In the genomic region with DNA sequence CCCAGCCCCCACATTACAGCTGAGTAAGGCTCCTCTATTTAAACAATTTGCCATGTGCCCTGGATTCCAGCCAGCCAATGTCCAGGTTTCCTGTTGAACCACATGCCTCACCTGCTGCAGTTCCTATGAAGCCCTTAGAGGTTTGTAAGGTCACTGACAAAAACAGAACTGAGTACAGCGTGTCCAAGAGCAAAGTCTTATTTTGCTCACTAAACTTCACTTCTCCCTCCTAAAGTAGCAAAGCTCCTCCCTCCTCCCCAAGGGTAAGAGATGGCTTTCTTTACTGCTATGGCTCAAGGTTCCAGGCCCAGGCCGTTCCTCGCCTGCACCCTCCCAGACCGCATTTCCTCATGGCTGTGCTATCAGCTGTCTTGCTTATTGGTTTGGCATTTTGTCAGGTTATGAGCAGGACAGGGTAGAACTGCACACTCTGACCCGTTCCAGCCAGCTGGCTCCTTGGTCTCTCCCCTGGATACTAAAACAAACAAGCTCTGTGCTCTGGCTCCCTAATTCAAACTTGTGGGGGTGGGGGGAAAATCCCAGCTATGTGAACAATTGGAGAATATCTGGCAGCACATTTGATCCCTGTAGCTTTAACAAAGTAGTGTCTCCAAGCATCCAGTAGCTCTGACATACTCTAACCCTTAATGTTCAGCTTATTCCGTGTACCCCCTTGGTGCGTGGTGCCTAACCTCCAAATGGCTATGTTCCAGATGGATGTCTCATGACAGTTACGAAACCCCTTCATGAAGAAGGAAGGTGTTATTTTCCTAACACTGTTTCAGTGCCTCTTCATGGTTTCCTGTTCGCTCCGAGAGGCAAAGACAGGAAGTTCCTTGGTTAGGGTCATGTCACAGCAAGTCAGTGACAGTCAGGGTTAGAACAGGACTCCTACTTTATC, we compare ENCODE assay signal across 8 mouse cellular contexts. TPM values are rescaled to one million over a fixed set of nuclear protein-coding genes. Genes with fewer than 3 reads are reported as not detected.
DNase-seq lines count a peak whose midpoint lies in the region; ATAC-seq and TF ChIP-seq lines count a peak whose summit lies in the region.

No protein-coding gene starts in this region.

- H3K4me1 ChIP-seq in midbrain, embryonic 16.5 days (ENCODE audit: control insufficient read depth, insufficient read depth, low read length), result no peaks in the 10 kb centered on the region
- no peaks in the 10 kb centered on the region for H3K4me1 ChIP-seq in midbrain, embryonic 11.5 days (ENCODE audit: control insufficient read depth, insufficient read depth, low read length)
- peaks cover 6% of the 10 kb centered on the region; the same call in 1 of the 2 replicates for H3K4me1 ChIP-seq in kidney, embryonic 15.5 days
- no peaks in the 10 kb centered on the region for H3K4me1 ChIP-seq in limb, embryonic 14.5 days (ENCODE audit: control insufficient read depth, insufficient read depth, low read length)

- ATAC-seq in midbrain, embryonic 16.5 days, result no peak
- ATAC-seq in midbrain, embryonic 11.5 days (ENCODE audit: low FRiP score), result no peak
- peak; percentile 79 for ATAC-seq in kidney, embryonic 15.5 days (replicated peaks; ENCODE audit: low FRiP score)
- peak; percentile 63 for ATAC-seq in limb, embryonic 14.5 days (ENCODE audit: low FRiP score, low read depth)

- no peaks in the 10 kb centered on the region for H3K27me3 ChIP-seq in midbrain, embryonic 16.5 days (ENCODE audit: control insufficient read depth, insufficient read depth, low read depth, low read length)
- no peaks in the 10 kb centered on the region for H3K27me3 ChIP-seq in midbrain, embryonic 11.5 days (ENCODE audit: control insufficient read depth, insufficient read depth, low read length)
- H3K27me3 ChIP-seq in kidney, embryonic 15.5 days, result no peaks in the 10 kb centered on the region
- H3K27me3 ChIP-seq in limb, embryonic 14.5 days (ENCODE audit: control insufficient read depth, insufficient read depth, low read length), result no peaks in the 10 kb centered on the region

- H3K9ac ChIP-seq in midbrain, embryonic 16.5 days (ENCODE audit: low read depth, low read length), result no peak overlapping the region
- no peak overlapping the region for H3K9ac ChIP-seq in midbrain, embryonic 11.5 days (ENCODE audit: low read length)
- no peak overlapping the region for H3K9ac ChIP-seq in kidney, embryonic 15.5 days
- no peak overlapping the region for H3K9ac ChIP-seq in limb, embryonic 14.5 days (ENCODE audit: low read depth, low read length, severe bottlenecking)

- peak overlapping the region; percentile 14; the same call in 1 of the 2 replicates for H3K27ac ChIP-seq in midbrain, embryonic 16.5 days (ENCODE audit: low read length)
- H3K27ac ChIP-seq in midbrain, embryonic 11.5 days (ENCODE audit: low read depth, low read length), result no peak overlapping the region
- peak overlapping the region; percentile 82 for H3K27ac ChIP-seq in kidney, embryonic 15.5 days
- H3K27ac ChIP-seq in limb, embryonic 14.5 days (replicated peaks; ENCODE audit: low read depth, low read length), result peak overlapping the region; percentile 15

- no peak overlapping the region for H3K4me3 ChIP-seq in midbrain, embryonic 16.5 days (ENCODE audit: low read depth, low read length)
- no peak overlapping the region for H3K4me3 ChIP-seq in midbrain, embryonic 11.5 days (ENCODE audit: low read depth, low read length)
- no peak overlapping the region for H3K4me3 ChIP-seq in kidney, embryonic 15.5 days (replicated peaks)
- no peak overlapping the region for H3K4me3 ChIP-seq in limb, embryonic 14.5 days (replicated peaks; ENCODE audit: low read length)

- WGBS in midbrain, embryonic 16.5 days, result 82% methylated on average over 10 of the region's 10 CpGs
- 79% methylated on average over 10 of the region's 10 CpGs for WGBS in midbrain, embryonic 11.5 days
- WGBS in kidney, embryonic 15.5 days, result 59% methylated on average over 10 of the region's 10 CpGs
- WGBS in limb, embryonic 14.5 days, result 78% methylated on average over 10 of the region's 10 CpGs

- H3K4me2 ChIP-seq in midbrain, embryonic 16.5 days (ENCODE audit: low read length), result no peak overlapping the region
- H3K4me2 ChIP-seq in midbrain, embryonic 11.5 days, result no peak overlapping the region
- no peak overlapping the region for H3K4me2 ChIP-seq in kidney, embryonic 15.5 days
- no peak overlapping the region for H3K4me2 ChIP-seq in limb, embryonic 14.5 days (replicated peaks; ENCODE audit: low read depth, low read length, severe bottlenecking)

- TF ChIP-seq POLR2A in limb, embryonic 14.5 days (IDR thresholded peaks at IDR 0.05; ENCODE audit: borderline replicate concordance, extremely low read depth, insufficient read depth, insufficient read length), result no peak

- peaks cover 13% of the 10 kb centered on the region for H3K36me3 ChIP-seq in midbrain, embryonic 16.5 days (ENCODE audit: control insufficient read depth, insufficient read depth, low read length)
- peaks cover 9% of the 10 kb centered on the region for H3K36me3 ChIP-seq in midbrain, embryonic 11.5 days (ENCODE audit: control insufficient read depth, insufficient read depth, low read length)
- peaks cover 50% of the 10 kb centered on the region for H3K36me3 ChIP-seq in kidney, embryonic 15.5 days
- H3K36me3 ChIP-seq in limb, embryonic 14.5 days (ENCODE audit: control insufficient read depth, insufficient read depth, low read length), result peaks cover 43% of the 10 kb centered on the region

- no peak for DNase-seq in midbrain, embryonic 11.5 days (ENCODE audit: low spot score, missing footprints)
- DNase-seq in cerebellum, postnatal 36 days, result peak; percentile 52 to 54
- peak; percentile 93 to 96 for DNase-seq in heart, adult 9 months (ENCODE audit: low spot score in 2 of 2)
- peak; percentile 22 for DNase-seq in limb, embryonic 14.5 days (ENCODE audit: low spot score)
- peak; percentile 53 to 56 for DNase-seq in natural killer cell, adult 2 months (ENCODE audit: low spot score in 2 of 2)
- DNase-seq in thymus, postnatal 0 days (ENCODE audit: low spot score), result peak; percentile 71

- H3K9me3 ChIP-seq in midbrain, embryonic 16.5 days (replicated peaks; ENCODE audit: control insufficient read depth, low read length, poor library complexity, severe bottlenecking), result no peaks in the 10 kb centered on the region
- no peaks in the 10 kb centered on the region for H3K9me3 ChIP-seq in midbrain, embryonic 11.5 days (ENCODE audit: control insufficient read depth, low read length)
- H3K9me3 ChIP-seq in kidney, embryonic 15.5 days (replicated peaks), result no peaks in the 10 kb centered on the region
- no peaks in the 10 kb centered on the region for H3K9me3 ChIP-seq in limb, embryonic 14.5 days (ENCODE audit: control insufficient read depth, low read length)

RNA-seq across cellular contexts. Expression of a gene that starts 7.4 kb away (rescaled TPM):
- 20.3 and 22.0 TPM in 2 replicates for polyA plus RNA-seq in midbrain, embryonic 16.5 days (2015; fragmentation: Nextera tagmentation; extraction: Ambion mirVana)
- polyA plus RNA-seq in midbrain, embryonic 11.5 days (2014; fragmentation: Nextera tagmentation; extraction: Ambion mirVana), result 36.3 and 44.6 TPM in 2 replicates
- polyA plus RNA-seq in kidney, embryonic 15.5 days (2015; fragmentation: Nextera tagmentation; extraction: Ambion mirVana), result 25.1 and 28.3 TPM in 2 replicates
- 11.4 and 15.9 TPM in 2 replicates for polyA plus RNA-seq in limb, embryonic 14.5 days (2012; rRNA removed)
- polyA plus RNA-seq in limb, embryonic 14.5 days (2014; fragmentation: Nextera tagmentation; extraction: Ambion mirVana), result 29.5 and 32.2 TPM in 2 replicates
- 47.8 and 50.9 TPM in 2 replicates for polyA plus RNA-seq in thymus, postnatal 0 days (2015; fragmentation: Nextera tagmentation; extraction: Ambion mirVana)

RNA-seq across cellular contexts. Expression of a gene that starts 7.4 kb away (rescaled TPM):
- polyA plus RNA-seq in midbrain, embryonic 16.5 days (2015; fragmentation: Nextera tagmentation; extraction: Ambion mirVana), result 20.5 and 22.8 TPM in 2 replicates
- polyA plus RNA-seq in midbrain, embryonic 11.5 days (2014; fragmentation: Nextera tagmentation; extraction: Ambion mirVana), result 22.8 and 25.6 TPM in 2 replicates
- polyA plus RNA-seq in kidney, embryonic 15.5 days (2015; fragmentation: Nextera tagmentation; extraction: Ambion mirVana), result 18.9 and 19.6 TPM in 2 replicates
- 24.6 and 27.0 TPM in 2 replicates for polyA plus RNA-seq in limb, embryonic 14.5 days (2012; rRNA removed)
- polyA plus RNA-seq in limb, embryonic 14.5 days (2014; fragmentation: Nextera tagmentation; extraction: Ambion mirVana), result 22.9 and 23.4 TPM in 2 replicates
- 24.8 and 26.4 TPM in 2 replicates for polyA plus RNA-seq in thymus, postnatal 0 days (2015; fragmentation: Nextera tagmentation; extraction: Ambion mirVana)

RNA-seq across cellular contexts. Expression of a gene that starts 7.5 kb away (rescaled TPM):
- polyA plus RNA-seq in midbrain, embryonic 16.5 days (2015; fragmentation: Nextera tagmentation; extraction: Ambion mirVana), result 0.15 and 0.65 TPM in 2 replicates
- polyA plus RNA-seq in midbrain, embryonic 11.5 days (2014; fragmentation: Nextera tagmentation; extraction: Ambion mirVana), result 0.15 TPM in 1 of 2 replicates, not detected in the other
- polyA plus RNA-seq in kidney, embryonic 15.5 days (2015; fragmentation: Nextera tagmentation; extraction: Ambion mirVana), result 0.27 and 0.30 TPM in 2 replicates
- 0.39 and 0.73 TPM in 2 replicates for polyA plus RNA-seq in limb, embryonic 14.5 days (2012; rRNA removed)
- not detected in 2 replicates for polyA plus RNA-seq in limb, embryonic 14.5 days (2014; fragmentation: Nextera tagmentation; extraction: Ambion mirVana)
- 0.19 and 0.29 TPM in 2 replicates for polyA plus RNA-seq in thymus, postnatal 0 days (2015; fragmentation: Nextera tagmentation; extraction: Ambion mirVana)

RNA-seq across cellular contexts. Expression of a gene that starts 10.5 kb away (rescaled TPM):
- 11.1 and 11.5 TPM in 2 replicates for polyA plus RNA-seq in midbrain, embryonic 16.5 days (2015; fragmentation: Nextera tagmentation; extraction: Ambion mirVana)
- 15.9 and 16.6 TPM in 2 replicates for polyA plus RNA-seq in midbrain, embryonic 11.5 days (2014; fragmentation: Nextera tagmentation; extraction: Ambion mirVana)
- polyA plus RNA-seq in kidney, embryonic 15.5 days (2015; fragmentation: Nextera tagmentation; extraction: Ambion mirVana), result 10.6 and 11.0 TPM in 2 replicates
- 27.3 and 31.8 TPM in 2 replicates for polyA plus RNA-seq in limb, embryonic 14.5 days (2012; rRNA removed)
- 16.6 and 17.1 TPM in 2 replicates for polyA plus RNA-seq in limb, embryonic 14.5 days (2014; fragmentation: Nextera tagmentation; extraction: Ambion mirVana)
- polyA plus RNA-seq in thymus, postnatal 0 days (2015; fragmentation: Nextera tagmentation; extraction: Ambion mirVana), result 19.9 and 24.5 TPM in 2 replicates

RNA-seq across cellular contexts. Expression of a gene that starts 30.5 kb away (rescaled TPM):
- polyA plus RNA-seq in midbrain, embryonic 16.5 days (2015; fragmentation: Nextera tagmentation; extraction: Ambion mirVana), result 0.31 and 0.36 TPM in 2 replicates
- polyA plus RNA-seq in midbrain, embryonic 11.5 days (2014; fragmentation: Nextera tagmentation; extraction: Ambion mirVana), result 0.14 and 0.20 TPM in 2 replicates
- polyA plus RNA-seq in kidney, embryonic 15.5 days (2015; fragmentation: Nextera tagmentation; extraction: Ambion mirVana), result 0.14 and 0.17 TPM in 2 replicates
- polyA plus RNA-seq in limb, embryonic 14.5 days (2012; rRNA removed), result 0.68 and 1.1 TPM in 2 replicates
- 0.68 and 0.84 TPM in 2 replicates for polyA plus RNA-seq in limb, embryonic 14.5 days (2014; fragmentation: Nextera tagmentation; extraction: Ambion mirVana)
- polyA plus RNA-seq in thymus, postnatal 0 days (2015; fragmentation: Nextera tagmentation; extraction: Ambion mirVana), result 1.1 and 2.4 TPM in 2 replicates

Comparison
In these comparisons a context has a peak if more than half of its experiments do, and no peak if none do; other contexts are left out.
1. ATAC-seq: peak in kidney, embryonic 15.5 days (single experiment) and limb, embryonic 14.5 days (single experiment); none in midbrain, embryonic 16.5 days (single experiment) and midbrain, embryonic 11.5 days (single experiment).